Mouse (Mus musculus) spleen, adult 2 months (tissue): ENCODE results near the gene Cd59a. TPM values are rescaled to one million over a fixed set of nuclear protein-coding genes. Genes with fewer than 3 reads are reported as not detected.
"Not testable (repeated sequence)": the region's sequence is repeated elsewhere in the genome, so short reads cannot be mapped to it uniquely, and the experiment has no call there.

Experiments
- DNase-seq, 2 experiments: peaks; one replicate each; pipeline versions ENCODE4 v3.0.0 to v3.0.0-alpha.2; 2012 to 2021; ENCODE audit warnings: low spot score in 2 of 2, low read depth in 1 of 2
- H3K27ac ChIP-seq: fragments of 200-500 bp; 2 replicates; pipeline ENCODE4 v1.5.1; 2012; ENCODE audit warnings: low read length, inconsistent platforms; ENCODE audit not compliant: insufficient read depth
- H3K27me3 ChIP-seq: fragments of 200-500 bp; 2 replicates; pipeline ENCODE4 v1.6.1; 2012; ENCODE audit warnings: mild to moderate bottlenecking, moderate library complexity, low read length, inconsistent platforms; ENCODE audit not compliant: control insufficient read depth, insufficient read depth
- H3K36me3 ChIP-seq: fragments of 200-500 bp; 2 replicates; pipeline ENCODE4 v1.6.1; 2012; ENCODE audit warnings: mild to moderate bottlenecking, low read length, inconsistent platforms; ENCODE audit not compliant: control insufficient read depth, insufficient read depth
- H3K4me1 ChIP-seq: fragments of 200-500 bp; 2 replicates; pipeline ENCODE4 v1.6.1; 2011; ENCODE audit warnings: inconsistent platforms; ENCODE audit not compliant: control insufficient read depth, insufficient read depth, insufficient read length
- H3K4me3 ChIP-seq: fragments of 200-500 bp; 2 replicates; pipeline ENCODE4 v1.5.1; 2011; ENCODE audit warnings: mild to moderate bottlenecking, inconsistent platforms; ENCODE audit not compliant: insufficient read depth, insufficient read length; ENCODE audit errors: extremely low read depth
- CTCF ChIP-seq: fragments of 200-500 bp; IDR thresholded peaks from 2 replicates; pipeline ENCODE4 v1.5.1; 2011; ENCODE audit warnings: mild to moderate bottlenecking, inconsistent platforms; ENCODE audit not compliant: insufficient read depth, insufficient read length, insufficient replicate concordance; ENCODE audit errors: extremely low read depth
- POLR2A ChIP-seq: fragments of 200-500 bp; IDR thresholded peaks from 2 replicates; pipeline ENCODE4 v1.6.1; 2011; ENCODE audit warnings: low read depth, low read length, inconsistent platforms
- WGBS: fragments of 180-500 bp; shearing (Covaris S2); methylation state at CpG from one replicate; pipeline ENCODE4 v1.1.7; 2018; 5-methylcytosine and 5-hydroxymethylcytosine counted together
- polyA plus RNA-seq: library from polyadenylated mRNA; depleted of rRNA; stranded (reverse); fragments of >200 nt; gene quantifications from 2 replicates; pipeline ENCODE4 v1.2.3, GENCODE M21; 2012

Gene Cd59a
- polyA plus RNA-seq, 1 experiment, result 2.5 TPM

GRCm38 (mm10) chr2:104098529-104099230 is 3.1 kb downstream of the Cd59a start:
- 46% methylated on average over 3 of the region's 3 CpGs for WGBS
- DNase-seq, result no peak

GRCm38 (mm10) chr2:104099231-104099585 is 3.6 kb downstream of the Cd59a start:
- no peak for TF ChIP-seq CTCF
- no peak for TF ChIP-seq POLR2A
- H3K27me3 ChIP-seq, result no peaks in the 10 kb centered on the region
- no peak overlapping the region for H3K27ac ChIP-seq
- WGBS, result 97% methylated on average over 2 of the region's 2 CpGs
- no peak overlapping the region for H3K4me3 ChIP-seq
- H3K4me1 ChIP-seq, result no peaks in the 10 kb centered on the region
- no peaks in the 10 kb centered on the region for H3K36me3 ChIP-seq
- DNase-seq, result no peak

More at GRCm38 (mm10) chr2:104098529-104099230, 3.1 kb downstream of the Cd59a start:
- no peak for TF ChIP-seq POLR2A
- H3K36me3 ChIP-seq, result no peaks in the 10 kb centered on the region
- H3K27me3 ChIP-seq, result no peaks in the 10 kb centered on the region
- H3K4me1 ChIP-seq, result no peaks in the 10 kb centered on the region
- no peak overlapping the region for H3K27ac ChIP-seq
- H3K4me3 ChIP-seq, result no peak overlapping the region

GRCm38 (mm10) chr2:104099946-104100345 is 4.3 kb downstream of the Cd59a start:
- 69% methylated on average over 1 of the region's 1 CpGs for WGBS
- no peak overlapping the region for H3K27ac ChIP-seq
- no peak overlapping the region for H3K4me3 ChIP-seq
- DNase-seq, result no peak
- H3K36me3 ChIP-seq, result no peaks in the 10 kb centered on the region
- H3K27me3 ChIP-seq, result no peaks in the 10 kb centered on the region
- no peaks in the 10 kb centered on the region for H3K4me1 ChIP-seq
- no peak for TF ChIP-seq CTCF
- TF ChIP-seq POLR2A, result no peak

- no peak for DNase-seq
- no peak overlapping the region for H3K27ac ChIP-seq
- no peaks in the 10 kb centered on the region for H3K36me3 ChIP-seq
- TF ChIP-seq POLR2A (no peak), CTCF (no peak)
- no peaks in the 10 kb centered on the region for H3K27me3 ChIP-seq
- no peak overlapping the region for H3K4me3 ChIP-seq
- H3K4me1 ChIP-seq, result no peaks in the 10 kb centered on the region
- 81% methylated on average over 6 of the region's 6 CpGs for WGBS
These were observed 9.2 kb downstream of the Cd59a start for GRCm38 (mm10) chr2:104104800-104105199.

GRCm38 (mm10) chr2:104109021-104109420 is 13.4 kb downstream of the Cd59a start:
- H3K4me3 ChIP-seq, H3K27me3 ChIP-seq, H3K4me1 ChIP-seq, H3K27ac ChIP-seq, H3K36me3 ChIP-seq, DNase-seq: not testable (repeated sequence)
- 91% methylated on average over 2 of the region's 2 CpGs for WGBS

GRCm38 (mm10) chr2:104109528-104109927 is 13.9 kb downstream of the Cd59a start:
- H3K27me3 ChIP-seq, result 0 out of 2 replicates have a peak, but pooled peaks cover 1% of the 10 kb centered on the region
- no peak for DNase-seq
- no peaks in the 10 kb centered on the region for H3K4me1 ChIP-seq
- no peak overlapping the region for H3K4me3 ChIP-seq
- TF ChIP-seq CTCF (no peak), POLR2A (no peak)
- 92% methylated on average over 2 of the region's 2 CpGs for WGBS
- H3K27ac ChIP-seq, result no peak overlapping the region
- H3K36me3 ChIP-seq, result no peaks in the 10 kb centered on the region

GRCm38 (mm10) chr2:104110031-104110430 is 14.4 kb downstream of the Cd59a start:
- DNase-seq, result no peak
- TF ChIP-seq POLR2A (no peak), CTCF (no peak)
- Histone ChIP-seq H3K4me1 (no peaks in the 10 kb centered on the region), H3K27ac (no peak overlapping the region), H3K36me3 (no peaks in the 10 kb centered on the region), H3K4me3 (no peak overlapping the region), H3K27me3 (0 out of 2 replicates have a peak, but pooled peaks cover 1% of the 10 kb centered on the region)
- WGBS, result 72% methylated on average over 4 of the region's 4 CpGs

GRCm38 (mm10) chr2:104111170-104111797 is 15.7 kb downstream of the Cd59a start:
- H3K27ac ChIP-seq, H3K4me3 ChIP-seq, DNase-seq, H3K27me3 ChIP-seq, H3K4me1 ChIP-seq, H3K36me3 ChIP-seq: not testable (repeated sequence)
- no CpG with 5 or more reads among the region's 1 CpGs for WGBS

GRCm38 (mm10) chr2:104113563-104113962 is 18.0 kb downstream of the Cd59a start:
- H3K36me3 ChIP-seq, DNase-seq, H3K4me1 ChIP-seq, H3K27ac ChIP-seq, H3K27me3 ChIP-seq, H3K4me3 ChIP-seq: not testable (repeated sequence)
